Mouse (Mus musculus): ENCODE measurements around the gene Btbd3.

- no peak for TF ChIP-seq POLR2A (IDR thresholded peaks at IDR 0.05; ENCODE audit: low read depth, low read length)
- TF ChIP-seq CTCF (IDR thresholded peaks at IDR 0.05; ENCODE audit: extremely low read depth, insufficient read length, insufficient replicate concordance, low read depth, low read length), result no peak
Observed at GRCm38 (mm10) chr2:138283372-138283771, 27.0 kb downstream of the Btbd3 start.

All from small intestine, adult 2 months (tissue).